Mouse (Mus musculus): ENCODE measurements around the gene Srebf1. TPM values are rescaled to one million over a fixed set of nuclear protein-coding genes. Genes with fewer than 3 reads are reported as not detected.

Gene Srebf1
- polyA plus RNA-seq, 1 experiment from 2014 or later = 39.7 TPM

DNA sequence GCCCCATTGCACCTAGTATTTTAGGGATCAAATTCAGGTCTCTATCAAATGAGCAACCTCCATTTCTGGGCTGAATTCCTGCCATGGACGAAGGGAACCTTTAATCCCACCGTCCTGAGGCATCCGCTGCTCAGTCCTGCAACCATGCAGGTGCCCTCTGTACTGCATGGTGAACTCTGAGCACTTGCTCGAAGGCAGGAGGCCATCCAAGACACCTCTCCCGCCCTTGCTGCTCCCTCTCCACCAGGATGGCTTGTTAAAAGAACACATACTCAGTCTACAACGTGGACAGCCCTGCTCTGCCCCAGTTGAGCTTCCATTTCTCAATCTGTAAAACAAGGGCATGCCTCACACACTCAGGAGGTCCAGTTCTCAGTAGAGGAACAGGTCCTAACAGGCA lies 14.2 kb downstream of the Srebf1 start:
- no peaks in the 10 kb centered on the region for H3K9me3 ChIP-seq (replicated peaks)
- H3K27ac ChIP-seq (ENCODE audit: poor library complexity, severe bottlenecking) = peak overlapping the region; percentile 90; the same call in 1 of the 2 replicates
- H3K4me1 ChIP-seq (replicated peaks) = peaks cover 82% of the 10 kb centered on the region
- no peaks in the 10 kb centered on the region for H3K27me3 ChIP-seq (replicated peaks)
- H3K4me2 ChIP-seq = peak overlapping the region; percentile 92
- peak overlapping the region; percentile 75; the same call in 1 of the 2 replicates for H3K9ac ChIP-seq
- whole genome bisulfite sequencing = 75% methylated on average over 6 of the region's 6 CpGs
- peak overlapping the region; percentile 56 for H3K4me3 ChIP-seq
- no peak for ATAC-seq (ENCODE audit: insufficient number of reproducible peaks, low FRiP score)
- H3K36me3 ChIP-seq = peaks cover 42% of the 10 kb centered on the region

DNA sequence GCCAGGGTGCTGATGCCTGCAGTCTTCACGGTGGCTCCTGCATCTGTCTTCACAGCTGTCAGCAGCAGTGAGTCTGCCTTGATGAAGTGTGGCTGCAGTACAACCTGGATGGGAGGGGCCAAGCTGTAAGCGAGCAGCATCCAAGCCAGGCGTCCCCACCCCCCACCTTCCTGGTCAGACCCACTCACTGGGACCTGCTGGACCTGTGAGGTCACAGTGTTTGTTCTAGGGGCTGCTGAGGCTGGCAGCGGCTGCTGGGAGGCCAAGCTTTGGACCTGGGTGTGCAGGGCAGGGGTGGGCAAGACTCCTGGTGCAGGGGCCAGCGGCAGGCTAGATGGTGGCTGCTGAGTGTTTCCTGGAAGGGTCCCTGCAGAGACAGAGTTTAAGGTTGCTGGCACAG lies 16.2 kb downstream of the Srebf1 start:
- WGBS = 48% methylated on average over 5 of the region's 5 CpGs
- Histone ChIP-seq H3K4me1 (replicated peaks) (peaks cover 62% of the 10 kb centered on the region), H3K27me3 (replicated peaks) (no peaks in the 10 kb centered on the region), H3K36me3 (peaks cover 62% of the 10 kb centered on the region), H3K27ac (ENCODE audit: poor library complexity, severe bottlenecking) (no peak overlapping the region), H3K9ac (no peak overlapping the region), H3K4me2 (no peak overlapping the region), H3K9me3 (replicated peaks) (no peaks in the 10 kb centered on the region), H3K4me3 (no peak overlapping the region)
- ATAC-seq (ENCODE audit: insufficient number of reproducible peaks, low FRiP score) = no peak

DNA sequence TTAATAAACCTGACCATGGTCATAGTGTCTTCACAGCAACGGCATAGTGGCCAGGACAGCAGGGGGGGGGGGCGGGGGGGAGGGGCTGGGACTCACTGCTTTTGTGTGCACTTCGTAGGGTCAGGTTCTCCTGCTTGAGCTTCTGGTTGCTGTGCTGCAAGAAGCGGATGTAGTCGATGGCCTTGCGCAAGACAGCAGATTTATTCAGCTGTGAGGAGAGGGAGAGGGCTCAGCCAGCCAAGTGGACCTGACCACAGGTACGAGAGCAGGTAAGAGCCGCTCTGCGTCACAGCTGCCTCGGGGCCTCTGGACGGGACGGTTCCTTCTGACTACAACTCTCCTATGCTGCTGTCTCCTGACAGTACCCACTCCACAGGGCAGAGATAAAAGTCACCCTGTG lies 17.4 kb downstream of the Srebf1 start:
- WGBS = 78% methylated on average over 12 of the region's 12 CpGs
- Histone ChIP-seq H3K27me3 (replicated peaks) (no peaks in the 10 kb centered on the region), H3K9ac (no peak overlapping the region), H3K9me3 (replicated peaks) (no peaks in the 10 kb centered on the region), H3K4me1 (replicated peaks) (peaks cover 56% of the 10 kb centered on the region), H3K4me3 (no peak overlapping the region), H3K27ac (ENCODE audit: poor library complexity, severe bottlenecking) (no peak overlapping the region), H3K4me2 (no peak overlapping the region), H3K36me3 (peaks cover 74% of the 10 kb centered on the region)
- ATAC-seq (ENCODE audit: insufficient number of reproducible peaks, low FRiP score) = no peak

DNA sequence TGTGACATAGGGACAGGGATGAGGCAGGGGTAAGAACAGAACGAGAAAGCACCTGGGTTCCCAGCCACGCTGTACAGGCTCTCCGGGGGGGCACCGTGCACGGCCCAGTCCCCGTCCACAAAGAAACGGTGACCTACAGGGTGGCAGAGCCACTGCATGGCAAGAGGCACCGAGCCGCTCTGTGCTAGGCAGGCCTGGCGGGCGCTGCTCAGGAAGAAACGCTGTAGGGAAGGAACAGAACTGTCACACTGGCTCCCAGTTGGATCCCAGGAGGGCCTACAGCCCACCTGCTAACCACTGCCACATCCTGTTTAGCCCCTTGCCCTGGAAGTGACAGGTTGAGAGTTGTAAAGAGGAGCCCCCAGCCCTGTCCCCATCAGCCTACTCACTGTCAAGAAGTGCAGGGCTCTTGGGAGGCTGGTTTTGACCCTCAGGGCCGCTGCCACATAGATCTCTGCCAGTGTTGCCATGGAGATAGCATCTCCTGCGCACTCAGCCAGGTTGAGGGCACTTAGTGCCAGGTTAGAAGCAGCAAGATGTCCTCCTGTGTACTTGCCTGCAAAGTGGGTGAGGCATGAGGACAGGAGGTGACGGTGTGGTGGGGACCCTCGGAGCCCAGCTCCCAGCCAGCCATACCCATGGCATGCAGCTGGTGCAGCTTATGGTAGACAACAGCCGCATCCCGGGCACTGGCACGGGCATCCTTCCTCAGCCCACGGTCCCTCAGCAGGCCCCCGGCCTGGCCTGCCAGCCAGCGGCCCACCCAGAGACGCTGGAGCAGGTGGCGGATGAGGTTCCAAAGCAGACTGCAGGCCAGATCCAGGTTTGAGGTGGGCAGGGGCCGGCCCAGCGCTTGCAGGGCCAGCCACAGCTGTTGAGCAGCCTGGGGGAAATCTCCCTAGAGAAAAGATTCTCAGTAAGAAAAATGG lies 19.4 kb downstream of the Srebf1 start:
- Histone ChIP-seq H3K27me3 (replicated peaks) (no peaks in the 10 kb centered on the region), H3K36me3 (peaks cover 90% of the 10 kb centered on the region), H3K4me1 (replicated peaks) (peaks cover 39% of the 10 kb centered on the region), H3K4me3 (no peak overlapping the region), H3K9ac (peak overlapping the region; percentile 6; the same call in 1 of the 2 replicates), H3K27ac (ENCODE audit: poor library complexity, severe bottlenecking) (no peak overlapping the region), H3K9me3 (replicated peaks) (no peaks in the 10 kb centered on the region), H3K4me2 (no peak overlapping the region)
- WGBS = 92% methylated on average over 26 of the region's 26 CpGs
- ATAC-seq (ENCODE audit: insufficient number of reproducible peaks, low FRiP score) = no peak

DNA sequence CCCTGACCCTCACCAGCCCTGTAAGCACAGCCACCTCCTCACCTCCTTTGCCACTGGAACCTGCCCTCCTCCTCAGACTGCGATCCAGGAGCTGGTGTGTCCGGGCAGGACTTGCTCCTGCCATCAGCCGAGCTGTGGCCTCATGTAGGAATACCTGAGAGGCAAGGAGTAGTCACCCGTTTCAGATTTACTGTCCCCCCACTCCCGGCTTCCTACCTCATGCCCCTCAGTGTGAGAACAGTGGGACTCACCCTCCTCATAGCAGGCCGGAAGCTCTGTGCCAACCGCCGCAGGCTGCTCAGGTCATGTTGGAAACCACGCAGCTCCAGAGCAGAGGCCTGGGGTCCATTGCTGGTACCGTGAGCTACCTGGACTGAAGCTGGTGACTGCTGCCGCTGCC lies 22.0 kb downstream of the Srebf1 start:
- H3K27ac ChIP-seq (ENCODE audit: poor library complexity, severe bottlenecking) = no peak overlapping the region
- no peak overlapping the region for H3K9ac ChIP-seq
- no peak overlapping the region for H3K4me3 ChIP-seq
- H3K36me3 ChIP-seq = peaks cover 93% of the 10 kb centered on the region
- no peak overlapping the region for H3K4me2 ChIP-seq
- H3K27me3 ChIP-seq (replicated peaks) = no peaks in the 10 kb centered on the region
- 86% methylated on average over 11 of the region's 11 CpGs for whole genome bisulfite sequencing
- no peaks in the 10 kb centered on the region for H3K9me3 ChIP-seq (replicated peaks)
- ATAC-seq (ENCODE audit: insufficient number of reproducible peaks, low FRiP score) = no peak
- H3K4me1 ChIP-seq (replicated peaks) = peaks cover 19% of the 10 kb centered on the region

DNA sequence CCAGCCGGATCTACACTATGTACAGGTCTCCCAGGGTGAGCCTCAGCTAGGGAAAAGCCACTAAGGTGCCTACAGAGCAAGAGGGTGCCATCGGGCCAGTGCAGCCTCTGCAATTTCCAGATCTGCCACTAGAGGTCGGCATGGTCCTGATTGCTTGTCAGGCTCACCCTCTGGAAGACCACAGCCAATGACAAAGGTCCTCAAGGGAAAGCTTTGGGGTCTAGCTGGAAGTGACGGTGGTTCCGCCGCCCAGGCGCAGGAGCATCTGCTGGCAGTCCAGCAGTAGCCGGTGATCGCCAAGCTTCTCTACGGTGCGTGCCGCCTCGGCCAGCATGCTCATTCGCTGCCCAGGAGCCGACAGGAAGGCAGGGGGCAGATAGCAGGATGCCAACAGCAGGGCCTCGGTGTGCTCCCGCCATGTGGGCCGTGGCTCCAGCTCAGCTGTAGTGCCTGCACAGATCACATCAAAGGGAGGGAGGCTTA lies 22.6 kb downstream of the Srebf1 start:
- Histone ChIP-seq H3K27ac (ENCODE audit: poor library complexity, severe bottlenecking) (peak overlapping the region; percentile 6; the same call in 1 of the 2 replicates), H3K4me2 (no peak overlapping the region; the same call in 1 of the 2 replicates), H3K4me1 (replicated peaks) (peaks cover 14% of the 10 kb centered on the region), H3K9me3 (replicated peaks) (peaks cover 4% of the 10 kb centered on the region; the same call in 1 of the 2 replicates), H3K27me3 (replicated peaks) (no peaks in the 10 kb centered on the region), H3K9ac (peak overlapping the region; percentile 39), H3K4me3 (no peak overlapping the region), H3K36me3 (peaks cover 93% of the 10 kb centered on the region)
- peak; percentile 66 for ATAC-seq (ENCODE audit: insufficient number of reproducible peaks, low FRiP score)
- WGBS = 16% methylated on average over 18 of the region's 18 CpGs

DNA sequence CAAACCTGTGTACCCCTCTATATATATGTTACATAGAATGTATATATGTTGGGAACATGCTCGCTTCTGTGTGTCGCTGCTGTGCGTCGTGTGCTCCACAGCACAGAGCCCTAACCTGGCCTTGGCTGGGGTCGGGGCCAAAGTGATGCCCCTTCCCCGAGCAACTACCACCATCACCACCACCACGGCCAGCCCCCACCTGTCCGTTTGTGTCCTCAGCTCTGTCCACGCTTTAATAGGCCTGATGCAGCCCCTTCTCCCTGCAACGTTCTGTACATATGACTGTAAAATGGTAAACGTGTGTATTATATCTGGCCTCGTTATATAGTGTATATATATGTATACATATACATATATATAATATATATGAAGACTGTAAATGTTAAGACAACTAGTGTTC lies 23.7 kb downstream of the Srebf1 start:
- Histone ChIP-seq H3K4me2 (no peak overlapping the region), H3K27ac (ENCODE audit: poor library complexity, severe bottlenecking) (no peak overlapping the region), H3K9ac (no peak overlapping the region), H3K9me3 (replicated peaks) (peaks cover 10% of the 10 kb centered on the region), H3K4me1 (replicated peaks) (peaks cover 14% of the 10 kb centered on the region), H3K4me3 (no peak overlapping the region), H3K27me3 (replicated peaks) (no peaks in the 10 kb centered on the region), H3K36me3 (peaks cover 93% of the 10 kb centered on the region)
- 87% methylated on average over 12 of the region's 12 CpGs for WGBS
- ATAC-seq (ENCODE audit: insufficient number of reproducible peaks, low FRiP score) = no peak

DNA sequence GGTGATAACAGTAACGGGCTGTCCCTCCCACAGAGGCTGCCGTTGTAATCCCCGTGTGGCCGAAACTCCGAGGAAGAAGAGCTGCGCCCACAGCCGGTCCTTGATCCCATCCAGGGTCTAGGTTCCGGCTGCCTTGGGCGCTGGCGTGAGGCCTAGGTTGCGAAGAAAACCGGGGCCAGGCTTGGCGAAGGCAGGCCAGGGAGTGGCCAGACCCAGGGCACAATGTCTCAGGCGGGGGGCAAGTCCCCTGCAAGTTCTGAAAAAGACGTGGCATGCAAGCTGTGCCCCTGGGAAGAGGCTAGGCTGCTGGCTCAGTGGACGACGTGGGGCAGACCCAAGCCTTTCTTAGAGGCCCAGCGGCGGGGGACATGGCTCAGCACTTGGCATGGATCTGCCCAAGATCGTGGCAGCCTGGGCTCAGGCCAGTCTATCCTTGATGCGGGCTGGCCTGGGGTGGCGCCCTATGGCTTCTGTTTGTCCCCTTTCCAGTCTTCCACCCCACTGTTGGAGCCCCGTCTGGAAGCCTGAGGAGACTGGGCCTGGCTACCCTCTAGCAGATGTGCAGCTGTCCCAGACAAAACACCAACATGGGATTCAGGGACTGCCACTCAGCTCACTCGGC lies 24.3 kb downstream of the Srebf1 start:
- H3K4me1 ChIP-seq (replicated peaks) = peaks cover 18% of the 10 kb centered on the region
- no peak overlapping the region for H3K4me2 ChIP-seq
- peaks cover 93% of the 10 kb centered on the region for H3K36me3 ChIP-seq
- no peak overlapping the region for H3K27ac ChIP-seq (ENCODE audit: poor library complexity, severe bottlenecking)
- no peak overlapping the region for H3K9ac ChIP-seq
- no peaks in the 10 kb centered on the region for H3K27me3 ChIP-seq (replicated peaks)
- peaks cover 10% of the 10 kb centered on the region for H3K9me3 ChIP-seq (replicated peaks)
- no peak for ATAC-seq (ENCODE audit: insufficient number of reproducible peaks, low FRiP score)
- no peak overlapping the region for H3K4me3 ChIP-seq
- 82% methylated on average over 24 of the region's 24 CpGs for WGBS

DNA sequence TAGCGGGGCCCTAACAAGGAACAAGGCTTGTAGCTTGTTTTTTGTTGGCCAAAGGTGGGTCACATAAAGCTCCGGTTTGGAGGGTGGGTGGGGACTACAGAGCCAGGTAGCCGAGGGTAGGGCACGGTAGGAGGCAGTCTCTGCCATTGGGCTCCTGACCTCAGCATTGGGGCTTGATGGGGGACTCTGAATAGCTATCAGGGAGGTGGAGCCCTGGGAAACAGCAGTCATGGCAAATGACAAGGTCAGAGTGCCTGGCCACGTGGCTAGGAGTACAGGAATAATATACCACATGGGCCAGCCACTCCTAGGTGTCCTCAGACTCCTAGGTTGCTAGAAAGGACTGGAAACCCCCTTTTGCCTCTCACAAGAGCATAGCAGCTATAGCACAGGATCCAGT lies 26.0 kb downstream of the Srebf1 start:
- H3K4me3 ChIP-seq = no peak overlapping the region
- 81% methylated on average over 5 of the region's 5 CpGs for WGBS
- H3K4me1 ChIP-seq (replicated peaks) = peaks cover 27% of the 10 kb centered on the region
- H3K4me2 ChIP-seq = no peak overlapping the region
- H3K9ac ChIP-seq = no peak overlapping the region
- no peaks in the 10 kb centered on the region for H3K27me3 ChIP-seq (replicated peaks)
- ATAC-seq (ENCODE audit: insufficient number of reproducible peaks, low FRiP score) = no peak
- H3K36me3 ChIP-seq = peaks cover 92% of the 10 kb centered on the region
- peaks cover 10% of the 10 kb centered on the region for H3K9me3 ChIP-seq (replicated peaks)
- 0 out of 2 replicates have a peak overlapping the region, but pooled peaks have one; percentile 14 for H3K27ac ChIP-seq (ENCODE audit: poor library complexity, severe bottlenecking)

DNA sequence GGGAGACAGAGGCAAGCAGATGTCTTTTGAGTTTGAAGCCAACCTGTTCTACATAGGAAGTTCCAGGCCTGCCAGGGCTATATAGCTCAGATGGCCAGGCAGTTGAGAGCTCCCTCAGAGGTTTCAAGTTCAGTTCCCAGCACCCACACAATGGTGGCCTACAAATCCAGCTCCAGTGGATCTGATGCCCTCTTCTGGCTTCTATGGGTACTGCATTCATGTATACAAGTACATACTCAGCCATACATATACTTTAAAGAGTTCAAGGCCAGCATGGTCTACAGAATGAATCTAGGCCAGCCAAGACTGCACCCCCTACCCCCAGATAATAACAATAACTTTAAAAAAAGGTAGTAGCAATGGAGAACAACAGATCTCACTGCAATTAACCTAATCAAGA lies 27.3 kb downstream of the Srebf1 start:
- no peak for ATAC-seq (ENCODE audit: insufficient number of reproducible peaks, low FRiP score)
- Histone ChIP-seq H3K9ac (no peak overlapping the region), H3K4me1 (replicated peaks) (peaks cover 28% of the 10 kb centered on the region), H3K27me3 (replicated peaks) (no peaks in the 10 kb centered on the region), H3K4me2 (no peak overlapping the region), H3K9me3 (replicated peaks) (peaks cover 10% of the 10 kb centered on the region), H3K27ac (ENCODE audit: poor library complexity, severe bottlenecking) (no peak overlapping the region), H3K4me3 (no peak overlapping the region), H3K36me3 (peaks cover 92% of the 10 kb centered on the region)

DNA sequence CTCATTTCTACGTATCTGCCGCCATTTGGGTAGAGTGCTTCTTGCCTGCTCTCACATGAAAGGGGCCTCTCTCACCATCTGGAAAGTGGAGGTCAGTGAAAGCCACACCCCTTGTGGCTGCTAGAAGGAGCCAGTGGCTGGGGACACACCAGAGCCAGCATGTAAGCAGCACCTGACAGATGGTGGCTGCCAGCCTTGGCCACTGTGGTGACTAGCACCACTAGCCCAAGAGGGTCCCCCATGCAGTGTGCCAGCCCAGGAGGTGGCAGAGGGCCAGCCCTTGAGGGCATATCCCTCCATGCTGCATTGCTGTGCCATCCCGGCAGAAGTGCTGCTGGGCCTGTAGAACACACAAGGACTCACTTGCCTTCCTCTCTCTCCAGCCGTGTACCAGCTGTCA lies 28.8 kb downstream of the Srebf1 start:
- no peaks in the 10 kb centered on the region for H3K27me3 ChIP-seq (replicated peaks)
- 68% methylated on average over 4 of the region's 4 CpGs for WGBS
- peaks cover 97% of the 10 kb centered on the region for H3K36me3 ChIP-seq
- no peak for ATAC-seq (ENCODE audit: insufficient number of reproducible peaks, low FRiP score)
- H3K4me1 ChIP-seq (replicated peaks) = peaks cover 34% of the 10 kb centered on the region
- no peak overlapping the region for H3K4me3 ChIP-seq
- H3K9me3 ChIP-seq (replicated peaks) = peaks cover 10% of the 10 kb centered on the region
- H3K9ac ChIP-seq = no peak overlapping the region
- H3K27ac ChIP-seq (ENCODE audit: poor library complexity, severe bottlenecking) = no peak overlapping the region
- no peak overlapping the region for H3K4me2 ChIP-seq

Measured in heart, embryonic 12.5 days (tissue).